Mouse (Mus musculus) CH12.LX (cell line): ENCODE measurements at regions not wholly inside any gene's neighbourhood (a gene's known extent, or its start where the extent isn't known, plus 50 kb on each side); places are given as distances from the start of the nearest gene placed in this dataset.

Source experiments
- DNase-seq: peaks from one replicate; pipeline ENCODE4 v3.0.0-alpha.2; 2013; ENCODE audit errors: extremely low read depth
- H3K27ac ChIP-seq: 2 replicates; pipeline ENCODE4 v1.5.1; 2012; ENCODE audit warnings: low read depth, mild to moderate bottlenecking, control low read depth, moderate library complexity; ENCODE audit not compliant: insufficient read depth
- H3K27me3 ChIP-seq: replicated peaks from 2 replicates; pipeline ENCODE3; 2012; ENCODE audit warnings: inconsistent platforms
- H3K36me3 ChIP-seq, 2 experiments: replicated peaks in 1 of 2; 2 replicates each; pipeline versions ENCODE3 to v1.6.1; 2012; ENCODE audit warnings: inconsistent platforms in 1 of 2, low read length in 1 of 2, mild to moderate bottlenecking in 1 of 2, mixed read lengths in 1 of 2, moderate library complexity in 1 of 2; ENCODE audit not compliant: control insufficient read depth in 1 of 2, insufficient read depth in 1 of 2
- H3K4me1 ChIP-seq, 2 experiments: 2 replicates each; pipeline ENCODE4 v1.6.1; 2012; ENCODE audit warnings: inconsistent platforms in 1 of 2, moderate library complexity in 1 of 2; ENCODE audit not compliant: insufficient read depth in 2 of 2, control insufficient read depth in 1 of 2
- H3K4me2 ChIP-seq: 2 replicates; pipeline ENCODE4 v1.6.1; 2012; ENCODE audit warnings: low read depth, mild to moderate bottlenecking, control low read depth; ENCODE audit not compliant: poor library complexity, insufficient read depth, severe bottlenecking
- H3K4me3 ChIP-seq, 3 experiments: fragments of 150-350 bp in 1 of 3; sonication (generic) in 1 of 3; replicated peaks in 1 of 3; 2 replicates each; pipeline versions ENCODE3 to v1.5.1; 2011 to 2012; ENCODE audit warnings: low read depth in 2 of 3, low read length in 2 of 3, mild to moderate bottlenecking in 2 of 3, moderate library complexity in 2 of 3, control low read depth in 1 of 3, improper control_type of control experiment in 1 of 3, inconsistent platforms in 1 of 3, mixed read lengths in 1 of 3; ENCODE audit not compliant: poor library complexity in 1 of 3
- H3K79me2 ChIP-seq: replicated peaks from 2 replicates; pipeline ENCODE4 v1.6.1; 2012; ENCODE audit warnings: mild to moderate bottlenecking, moderate library complexity; ENCODE audit not compliant: control insufficient read depth, poor library complexity, insufficient read depth, severe bottlenecking; ENCODE audit errors: extremely low read depth
- H3K9ac ChIP-seq: 2 replicates; pipeline ENCODE4 v1.6.1; 2012; ENCODE audit warnings: low read depth, mild to moderate bottlenecking, control low read depth, moderate library complexity; ENCODE audit not compliant: insufficient read depth
- H3K9me3 ChIP-seq: replicated peaks from 2 replicates; pipeline ENCODE3; 2012; ENCODE audit warnings: low read length, inconsistent platforms, mixed read lengths
- BHLHE40 ChIP-seq: IDR thresholded peaks from 2 replicates; pipeline ENCODE4 v1.6.1; 2011; ENCODE audit warnings: mild to moderate bottlenecking, low read depth, low read length, improper control_type of control experiment
- CHD1 ChIP-seq: IDR thresholded peaks from 2 replicates; pipeline ENCODE4 v1.6.1; 2012; ENCODE audit warnings: low read depth, low read length, improper control_type of control experiment, inconsistent platforms
- CHD2 ChIP-seq: IDR thresholded peaks from 2 replicates; pipeline ENCODE4 v1.6.1; 2011; ENCODE audit warnings: low read length, improper control_type of control experiment
- ELF1 ChIP-seq: IDR thresholded peaks from 2 replicates; pipeline ENCODE4 v1.6.1; 2014; ENCODE audit warnings: low read depth, mild to moderate bottlenecking, inconsistent platforms, low read length, improper control_type of control experiment
- EP300 ChIP-seq: IDR thresholded peaks from 2 replicates; pipeline ENCODE4 v1.6.1; 2011; ENCODE audit warnings: low read length, improper control_type of control experiment
- HCFC1 ChIP-seq: IDR thresholded peaks from 2 replicates; pipeline ENCODE4 v1.6.1; 2012; ENCODE audit warnings: low read depth, mild to moderate bottlenecking, inconsistent platforms, low read length, improper control_type of control experiment
- MAFK ChIP-seq: IDR thresholded peaks from 2 replicates; pipeline ENCODE4 v1.6.1; 2011; ENCODE audit warnings: low read length, improper control_type of control experiment; ENCODE audit not compliant: insufficient replicate concordance
- MAX ChIP-seq: IDR thresholded peaks from 2 replicates; pipeline ENCODE4 v1.6.1; 2011; ENCODE audit warnings: low read length, improper control_type of control experiment
- MAZ ChIP-seq: IDR thresholded peaks from 2 replicates; pipeline ENCODE4 v1.6.1; 2012; ENCODE audit warnings: low read depth, mild to moderate bottlenecking, inconsistent platforms, low read length, improper control_type of control experiment, moderate library complexity
- NELFE ChIP-seq: IDR thresholded peaks from 2 replicates; pipeline ENCODE4 v1.6.1; 2011; ENCODE audit warnings: low read depth, low read length, improper control_type of control experiment
- RCOR1 ChIP-seq: conservative IDR thresholded peaks from 2 replicates; pipeline ENCODE4 v1.6.1; 2012; ENCODE audit warnings: low read depth, mild to moderate bottlenecking, inconsistent platforms, low read length, improper control_type of control experiment
- SIN3A ChIP-seq: IDR thresholded peaks from 2 replicates; pipeline ENCODE4 v1.6.1; 2012; ENCODE audit warnings: low read length, improper control_type of control experiment, inconsistent platforms
- TBP ChIP-seq: conservative IDR thresholded peaks from 2 replicates; pipeline ENCODE4 v1.6.1; 2011; ENCODE audit warnings: low read depth, low read length, improper control_type of control experiment
- UBTF ChIP-seq: IDR thresholded peaks from 2 replicates; pipeline ENCODE4 v1.6.1; 2012; ENCODE audit warnings: low read depth, mild to moderate bottlenecking, inconsistent platforms, low read length, improper control_type of control experiment, moderate library complexity
- USF1 ChIP-seq: IDR thresholded peaks from 2 replicates; pipeline ENCODE4 v1.6.1; 2014; ENCODE audit warnings: low read depth, mild to moderate bottlenecking, inconsistent platforms, low read length, improper control_type of control experiment
- ZKSCAN1 ChIP-seq: IDR thresholded peaks from 2 replicates; pipeline ENCODE4 v1.6.1; 2012; ENCODE audit warnings: low read depth, inconsistent platforms, low read length, improper control_type of control experiment, borderline replicate concordance
- ZMIZ1 ChIP-seq: IDR thresholded peaks from 2 replicates; pipeline ENCODE4 v1.6.1; 2012; ENCODE audit warnings: low read depth, mild to moderate bottlenecking, inconsistent platforms, low read length, improper control_type of control experiment
- dilution Hi-C: fragments of 300-500 bp; cut with MboI; formaldehyde crosslinking; loops from 2 replicates; pipeline ENCODE4 v1.14.3; 2020; ENCODE audit warnings: low sequenced_read_pairs; ENCODE audit not compliant: extremely low pct_unique_long_range_greater_than_20kb, extremely low pct_ligation_motif_present
- in situ Hi-C: fragments of 300-500 bp; cut with MboI; formaldehyde crosslinking; loops from 3 replicates; pipeline ENCODE4 v1.14.3; 2019; ENCODE audit warnings: low sequenced_read_pairs, low pct_ligation_motif_present, low pct_unique_long_range_greater_than_20kb, mixed read lengths

DNA sequence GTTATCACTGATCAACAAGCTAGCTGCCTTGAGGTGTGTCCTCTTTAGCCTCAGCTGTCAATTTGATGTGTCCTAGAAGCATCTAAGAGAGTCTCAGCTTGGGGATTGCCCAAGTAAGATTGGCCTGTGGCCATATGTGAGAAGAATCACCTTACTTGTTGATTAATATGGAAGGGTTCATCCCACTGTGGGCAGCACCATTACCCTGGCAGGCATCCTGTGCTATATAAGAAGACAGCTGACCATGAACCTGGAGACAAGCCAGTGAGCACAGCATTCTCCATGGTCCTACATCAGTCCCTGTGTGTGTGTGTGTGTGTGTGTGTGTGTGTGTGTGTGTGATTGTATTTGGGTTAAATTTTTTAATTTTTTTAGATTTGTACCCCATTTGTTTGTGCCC, 178.6 kb downstream of the Hlx start:
- TF ChIP-seq MAFK = no peak
- no peak for TF ChIP-seq UBTF
- no peak for TF ChIP-seq ZKSCAN1
- TF ChIP-seq HCFC1 = no peak
- TF ChIP-seq BHLHE40 = no peak
- TF ChIP-seq SIN3A = no peak
- no peak for TF ChIP-seq ZMIZ1
- no peak for TF ChIP-seq CHD2
- TF ChIP-seq RCOR1 = no peak
- no peak for TF ChIP-seq MAZ
- TF ChIP-seq TBP = no peak
- TF ChIP-seq USF1 = no peak
- no peak for TF ChIP-seq CHD1
- TF ChIP-seq ELF1 = no peak
- TF ChIP-seq EP300 = no peak
- TF ChIP-seq, all 38 proteins: peak for 0
- no peak overlapping the region for H3K4me3 ChIP-seq
- no peaks in the 10 kb centered on the region for H3K4me1 ChIP-seq
- H3K9me3 ChIP-seq = peaks cover 4% of the 10 kb centered on the region
- no peak overlapping the region for H3K9ac ChIP-seq
- dilution Hi-C loops = no loop called here
- no peak overlapping the region for H3K27ac ChIP-seq
- H3K36me3 ChIP-seq = peaks cover 0 to 4% of the 10 kb centered on the region in 2 experiments
- DNase-seq = no peak
- H3K27me3 ChIP-seq = no peaks in the 10 kb centered on the region
- no peaks in the 10 kb centered on the region for H3K79me2 ChIP-seq
- H3K4me2 ChIP-seq = no peak overlapping the region
- in situ Hi-C loops = no loop called here

DNA sequence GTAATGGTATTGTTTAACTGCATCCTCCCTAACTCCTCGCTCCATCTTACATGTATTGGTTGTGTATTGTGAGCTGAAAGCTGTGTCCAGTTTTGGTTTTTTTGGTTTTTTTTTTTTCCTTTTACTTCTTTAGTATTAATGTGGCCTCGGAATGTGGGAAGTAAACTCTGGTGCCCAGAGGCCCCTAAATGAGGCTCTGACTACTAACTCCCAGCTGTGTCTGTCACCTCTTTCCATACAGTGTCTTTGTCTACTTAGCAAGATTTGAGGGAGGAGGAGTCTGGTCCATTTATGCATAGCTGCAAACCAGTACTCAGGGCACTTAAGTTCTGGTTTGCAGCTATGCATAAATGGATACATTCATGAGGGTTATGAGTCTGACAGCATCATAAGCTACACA, 181.9 kb downstream of the Hlx start:
- peaks cover 4 to 5% of the 10 kb centered on the region in 2 experiments; a peak in 3 of 4 replicates for H3K4me1 ChIP-seq
- no peak overlapping the region for H3K27ac ChIP-seq
- dilution Hi-C loops (no loop called here), in situ Hi-C loops (no loop called here)
- no peaks in the 10 kb centered on the region for H3K79me2 ChIP-seq
- H3K27me3 ChIP-seq = no peaks in the 10 kb centered on the region
- H3K4me2 ChIP-seq = no peak overlapping the region
- DNase-seq = no peak
- no peaks in the 10 kb centered on the region for H3K9me3 ChIP-seq
- TF ChIP-seq MAX = no peak
- TF ChIP-seq RCOR1 = no peak
- no peak for TF ChIP-seq NELFE
- H3K36me3 ChIP-seq = peaks cover 0 to 4% of the 10 kb centered on the region in 2 experiments
- no peak overlapping the region for H3K9ac ChIP-seq
- H3K4me3 ChIP-seq = no peak overlapping the region
